Comparison of ENCODE assay signal across 12 mouse cellular contexts in genomic region chr5:145119385-145119784, GRCm38 (mm10). TPM values are rescaled to one million over a fixed set of nuclear protein-coding genes. Genes with fewer than 3 reads are reported as not detected.
DNase-seq lines count a peak whose midpoint lies in the region; ATAC-seq and TF ChIP-seq lines count a peak whose summit lies in the region.
"Had no signal": no experiment of that assay in that cellular context is flagged by ENCODE, and none has a peak within 500 bp of the region (broad histone marks: within the 10 kb centered on the region; RNA-seq: fewer than 3 reads in every experiment).

No protein-coding gene starts in this region.

- no peak for ATAC-seq in hindbrain, embryonic 11.5 days (ENCODE audit: low FRiP score)
- no peak for ATAC-seq in hindbrain, embryonic 14.5 days (ENCODE audit: low FRiP score)

- WGBS in hindbrain, embryonic 11.5 days, result 87% methylated on average over 2 of the region's 2 CpGs
- 93% methylated on average over 2 of the region's 2 CpGs for WGBS in hindbrain, embryonic 14.5 days
- 91% methylated on average over 2 of the region's 2 CpGs for WGBS in thymus, adult 2 months
- WGBS in small intestine, adult 2 months, result 90% methylated on average over 2 of the region's 2 CpGs

- H3K9me3 ChIP-seq in hindbrain, embryonic 11.5 days (ENCODE audit: control insufficient read depth, low read length), result no peaks in the 10 kb centered on the region
- no peaks in the 10 kb centered on the region for H3K9me3 ChIP-seq in hindbrain, embryonic 14.5 days (ENCODE audit: control insufficient read depth, low read length)
- H3K9me3 ChIP-seq: limb, embryonic 15.5 days had no signal

- peak; percentile 22 for DNase-seq in hindbrain, embryonic 11.5 days (ENCODE audit: low spot score)
- no peak for DNase-seq in hindbrain, embryonic 14.5 days (ENCODE audit: low spot score)
- peak; percentile 23 for DNase-seq in thymus, adult 2 months
- no peak for DNase-seq in thymus, postnatal 10 days (ENCODE audit: low spot score in 2 of 2)
- DNase-seq in adrenal gland, adult 8-10 months, result no peak
- DNase-seq in ovary, postnatal 14 days (ENCODE audit: low spot score), result no peak
- DNase-seq: right cerebral cortex, postnatal 25 days; thymus, postnatal 36 days had no signal

- H3K4me1 ChIP-seq in hindbrain, embryonic 11.5 days (replicated peaks; ENCODE audit: control insufficient read depth, insufficient read depth, low read length), result no peaks in the 10 kb centered on the region
- no peaks in the 10 kb centered on the region for H3K4me1 ChIP-seq in hindbrain, embryonic 14.5 days (replicated peaks; ENCODE audit: control insufficient read depth, insufficient read depth, low read length)
- peaks cover 16% of the 10 kb centered on the region for H3K4me1 ChIP-seq in thymus, adult 2 months (replicated peaks; ENCODE audit: control insufficient read depth, insufficient read depth, low read length)
- H3K4me1 ChIP-seq in bone marrow macrophage, adult 2 months (ENCODE audit: control insufficient read depth, insufficient read depth, low read length), result peaks cover 20% of the 10 kb centered on the region
- peaks cover 19% of the 10 kb centered on the region for H3K4me1 ChIP-seq in small intestine, adult 2 months (ENCODE audit: control insufficient read depth, insufficient read depth, insufficient read length, low read length)

- H3K27me3 ChIP-seq in hindbrain, embryonic 11.5 days (ENCODE audit: control insufficient read depth, insufficient read depth, low read length), result peaks cover 4% of the 10 kb centered on the region
- peaks cover 9% of the 10 kb centered on the region for H3K27me3 ChIP-seq in hindbrain, embryonic 14.5 days (ENCODE audit: control insufficient read depth, insufficient read depth, low read length)
- H3K27me3 ChIP-seq in thymus, adult 2 months (ENCODE audit: control insufficient read depth, insufficient read depth, low read length), result no peaks in the 10 kb centered on the region
- no peaks in the 10 kb centered on the region for H3K27me3 ChIP-seq in small intestine, adult 2 months (ENCODE audit: control insufficient read depth, insufficient read depth, low read length)
- H3K27me3 ChIP-seq: limb, embryonic 15.5 days had no signal

- no peak overlapping the region for H3K27ac ChIP-seq in hindbrain, embryonic 11.5 days (ENCODE audit: low read depth, low read length)
- H3K27ac ChIP-seq in hindbrain, embryonic 14.5 days, result no peak overlapping the region
- no peak overlapping the region for H3K27ac ChIP-seq in thymus, adult 2 months (ENCODE audit: control insufficient read depth, insufficient read depth, low read length)
- H3K27ac ChIP-seq in bone marrow macrophage, adult 2 months (ENCODE audit: insufficient read depth, low read depth, low read length), result 0 out of 2 replicates have a peak overlapping the region, but pooled peaks have one; percentile 1
- H3K27ac ChIP-seq in small intestine, adult 2 months (ENCODE audit: insufficient read depth, low read depth, low read length), result no peak overlapping the region
- H3K27ac ChIP-seq: limb, embryonic 15.5 days had no signal

- TF ChIP-seq CTCF in thymus, adult 2 months (IDR thresholded peaks at IDR 0.05; ENCODE audit: borderline replicate concordance, control insufficient read depth, extremely low read depth, insufficient read depth, low read length, poor library complexity), result no peak
- TF ChIP-seq CTCF in bone marrow macrophage, adult 2 months (IDR thresholded peaks at IDR 0.05; ENCODE audit: low read depth, low read length), result peak; percentile 59
- peak; percentile 72; the same call in 1 of the 2 replicates for TF ChIP-seq CTCF in small intestine, adult 2 months (IDR thresholded peaks at IDR 0.05; ENCODE audit: extremely low read depth, insufficient read length, insufficient replicate concordance, low read depth, low read length)

- H3K4me3 ChIP-seq in hindbrain, embryonic 11.5 days (ENCODE audit: low read depth, low read length), result no peak overlapping the region
- H3K4me3 ChIP-seq in hindbrain, embryonic 14.5 days (replicated peaks; ENCODE audit: low read length), result no peak overlapping the region
- H3K4me3 ChIP-seq in thymus, adult 2 months (ENCODE audit: control insufficient read depth, insufficient read depth, low read length), result no peak overlapping the region
- H3K4me3 ChIP-seq in bone marrow macrophage, adult 2 months (ENCODE audit: insufficient read depth, low read length), result no peak overlapping the region
- H3K4me3 ChIP-seq in small intestine, adult 2 months (ENCODE audit: low read depth, low read length), result no peak overlapping the region
- H3K4me3 ChIP-seq: limb, embryonic 15.5 days had no signal

- H3K9ac ChIP-seq in hindbrain, embryonic 11.5 days (ENCODE audit: low read depth, low read length), result no peak overlapping the region
- H3K9ac ChIP-seq in hindbrain, embryonic 14.5 days, result no peak overlapping the region
- H3K9ac ChIP-seq: limb, embryonic 15.5 days had no signal

- no peak overlapping the region for H3K4me2 ChIP-seq in hindbrain, embryonic 11.5 days (replicated peaks; ENCODE audit: low read depth, low read length)
- no peak overlapping the region for H3K4me2 ChIP-seq in hindbrain, embryonic 14.5 days (replicated peaks)
- H3K4me2 ChIP-seq: limb, embryonic 15.5 days had no signal

- H3K36me3 ChIP-seq in hindbrain, embryonic 11.5 days (ENCODE audit: control insufficient read depth, insufficient read depth, low read length), result no peaks in the 10 kb centered on the region
- H3K36me3 ChIP-seq in hindbrain, embryonic 14.5 days (replicated peaks; ENCODE audit: control insufficient read depth, insufficient read depth), result peaks cover 13% of the 10 kb centered on the region
- peaks cover 22% of the 10 kb centered on the region for H3K36me3 ChIP-seq in thymus, adult 2 months (ENCODE audit: control insufficient read depth, insufficient read depth, low read length)
- H3K36me3 ChIP-seq in small intestine, adult 2 months (ENCODE audit: control insufficient read depth, insufficient read depth, low read length), result peaks cover 29% of the 10 kb centered on the region

- TF ChIP-seq POLR2A in thymus, adult 2 months (IDR thresholded peaks at IDR 0.05; ENCODE audit: control insufficient read depth, extremely low read depth, insufficient read depth, low read length, poor library complexity), result no peak
- TF ChIP-seq POLR2A in bone marrow macrophage, adult 2 months (IDR thresholded peaks at IDR 0.05; ENCODE audit: borderline replicate concordance, low read depth, low read length), result no peak
- TF ChIP-seq POLR2A in small intestine, adult 2 months (IDR thresholded peaks at IDR 0.05; ENCODE audit: low read depth, low read length), result no peak

RNA-seq across cellular contexts. Expression of gene Arpc1b, which starts 5.4 kb away (rescaled TPM):
- 49.3 and 54.3 TPM in 2 replicates for polyA plus RNA-seq in hindbrain, embryonic 11.5 days (2014; fragmentation: Nextera tagmentation; extraction: Ambion mirVana)
- 44.2 and 51.8 TPM in 2 replicates for polyA plus RNA-seq in hindbrain, embryonic 14.5 days (2014; fragmentation: Nextera tagmentation; extraction: Ambion mirVana)
- polyA plus RNA-seq in thymus, adult 2 months (2012; rRNA removed), result 859 and 863 TPM in 2 replicates
- 829 and 891 TPM in 2 replicates for polyA plus RNA-seq in bone marrow macrophage, adult 2 months (2012; ENCODE audit: insufficient read depth, insufficient read length, missing spikeins)
- 595 and 1,197 TPM in 2 replicates for polyA plus RNA-seq in small intestine, adult 2 months (2012; rRNA removed)
- 100 to 1,000 TPM; 185 to 202 (median 191) TPM for total RNA-seq in adrenal gland, adult 8-10 months (2022)

RNA-seq across cellular contexts. Expression of gene Pdap1, which starts 20.7 kb away (rescaled TPM):
- 127 and 138 TPM in 2 replicates for polyA plus RNA-seq in hindbrain, embryonic 11.5 days (2014; fragmentation: Nextera tagmentation; extraction: Ambion mirVana)
- polyA plus RNA-seq in hindbrain, embryonic 14.5 days (2014; fragmentation: Nextera tagmentation; extraction: Ambion mirVana), result 95.5 and 96.3 TPM in 2 replicates
- 35.6 and 36.2 TPM in 2 replicates for polyA plus RNA-seq in thymus, adult 2 months (2012; rRNA removed)
- polyA plus RNA-seq in bone marrow macrophage, adult 2 months (2012; ENCODE audit: insufficient read depth, insufficient read length, missing spikeins), result 72.8 and 76.5 TPM in 2 replicates
- polyA plus RNA-seq in small intestine, adult 2 months (2012; rRNA removed), result 8.5 and 18.7 TPM in 2 replicates
- 10 to 100 TPM; 60.2 to 98.3 (median 79.4) TPM for total RNA-seq in adrenal gland, adult 8-10 months (2022)

RNA-seq across cellular contexts. Expression of gene Bud31, which starts 20.8 kb away (rescaled TPM):
- 265 and 269 TPM in 2 replicates for polyA plus RNA-seq in hindbrain, embryonic 11.5 days (2014; fragmentation: Nextera tagmentation; extraction: Ambion mirVana)
- 177 and 188 TPM in 2 replicates for polyA plus RNA-seq in hindbrain, embryonic 14.5 days (2014; fragmentation: Nextera tagmentation; extraction: Ambion mirVana)
- 73.3 and 105 TPM in 2 replicates for polyA plus RNA-seq in thymus, adult 2 months (2012; rRNA removed)
- polyA plus RNA-seq in bone marrow macrophage, adult 2 months (2012; ENCODE audit: insufficient read depth, insufficient read length, missing spikeins), result 128 and 135 TPM in 2 replicates
- polyA plus RNA-seq in small intestine, adult 2 months (2012; rRNA removed), result 28.1 and 52.8 TPM in 2 replicates
- 10 to 100 TPM; 93.0 to 98.7 (median 95.5) TPM for total RNA-seq in adrenal gland, adult 8-10 months (2022)

RNA-seq across cellular contexts. Expression of gene Kpna7, which starts 35.6 kb away (rescaled TPM):
- not detected in 2 replicates for polyA plus RNA-seq in hindbrain, embryonic 11.5 days (2014; fragmentation: Nextera tagmentation; extraction: Ambion mirVana)
- not detected in 2 replicates for polyA plus RNA-seq in hindbrain, embryonic 14.5 days (2014; fragmentation: Nextera tagmentation; extraction: Ambion mirVana)
- 0.27 and 0.41 TPM in 2 replicates for polyA plus RNA-seq in thymus, adult 2 months (2012; rRNA removed)
- polyA plus RNA-seq in bone marrow macrophage, adult 2 months (2012; ENCODE audit: insufficient read depth, insufficient read length, missing spikeins), result not detected in 2 replicates
- polyA plus RNA-seq in small intestine, adult 2 months (2012; rRNA removed), result not detected in 2 replicates
- total RNA-seq in adrenal gland, adult 8-10 months (2022), result not detected
- total RNA-seq: monocyte, adult 5-6 weeks had no signal
- polyA plus RNA-seq: limb, embryonic 15.5 days had no signal

RNA-seq across cellular contexts. Expression of gene Arpc1a, which starts 35.8 kb away (rescaled TPM):
- 179 and 185 TPM in 2 replicates for polyA plus RNA-seq in hindbrain, embryonic 11.5 days (2014; fragmentation: Nextera tagmentation; extraction: Ambion mirVana)
- 245 and 252 TPM in 2 replicates for polyA plus RNA-seq in hindbrain, embryonic 14.5 days (2014; fragmentation: Nextera tagmentation; extraction: Ambion mirVana)
- polyA plus RNA-seq in thymus, adult 2 months (2012; rRNA removed), result 144 and 149 TPM in 2 replicates
- polyA plus RNA-seq in bone marrow macrophage, adult 2 months (2012; ENCODE audit: insufficient read depth, insufficient read length, missing spikeins), result 78.6 and 92.3 TPM in 2 replicates
- 59.7 and 105 TPM in 2 replicates for polyA plus RNA-seq in small intestine, adult 2 months (2012; rRNA removed)
- 100 to 1,000 TPM; 127 to 148 (median 140) TPM for total RNA-seq in adrenal gland, adult 8-10 months (2022)

Comparison
In these comparisons a context has a peak if more than half of its experiments do, and no peak if none do; other contexts are left out.
1. DNase-seq: peak in hindbrain, embryonic 11.5 days (single experiment) and thymus, adult 2 months (single experiment); none in hindbrain, embryonic 14.5 days (single experiment), thymus, postnatal 10 days (0 of 2), adrenal gland, adult 8-10 months (single experiment) and ovary, postnatal 14 days (single experiment).
2. RNA of gene Arpc1b, which starts 5.4 kb away (polyA plus RNA-seq): 595 to 1,197 TPM in small intestine, adult 2 months, 829 to 891 TPM in bone marrow macrophage, adult 2 months and 859 to 863 TPM in thymus, adult 2 months; 44.2 to 51.8 TPM in hindbrain, embryonic 14.5 days and 49.3 to 54.3 TPM in hindbrain, embryonic 11.5 days; every median in the first group is over 10 times any median in the second.